Mouse (Mus musculus): Measurements from ENCODE around the gene Wwox. TPM values are rescaled to one million over a fixed set of nuclear protein-coding genes. Genes with fewer than 3 reads are reported as not detected.
"Not testable (repeated sequence)": the region's sequence is repeated elsewhere in the genome, so short reads cannot be mapped to it uniquely, and the experiment has no call there.

Wwox gene
- polyA plus RNA-seq, 1 experiment from 2014 or later: 16.3 TPM

GRCm38 (mm10) chr8:114826991-114827390 lies 387.5 kb downstream of the Wwox start:
- no peaks in the 10 kb centered on the region for H3K9me3 ChIP-seq (replicated peaks; ENCODE audit: low read length)
- 85% methylated on average over 5 of the region's 5 CpGs for WGBS
- H3K4me3 ChIP-seq (replicated peaks; ENCODE audit: low read depth, low read length): no peak overlapping the region
- H3K9ac ChIP-seq (ENCODE audit: low read depth, low read length): no peak overlapping the region
- no peak overlapping the region for H3K27ac ChIP-seq
- TF ChIP-seq CTCF (IDR thresholded peaks at IDR 0.05; ENCODE audit: low read depth): no peak
- H3K36me3 ChIP-seq (ENCODE audit: insufficient read depth, low read length): no peaks in the 10 kb centered on the region
- H3K27me3 ChIP-seq (ENCODE audit: insufficient read depth, low read length): no peaks in the 10 kb centered on the region
- no peak overlapping the region for H3K4me2 ChIP-seq (ENCODE audit: low read length)
- DNase-seq (ENCODE audit: low spot score) (no peak), ATAC-seq (replicated peaks; ENCODE audit: low FRiP score, low read depth) (no peak)
- H3K4me1 ChIP-seq (replicated peaks; ENCODE audit: insufficient read depth, low read length): no peaks in the 10 kb centered on the region

- not testable (repeated sequence) for H3K27me3 ChIP-seq (ENCODE audit: insufficient read depth, low read length); H3K4me2 ChIP-seq (ENCODE audit: low read length); DNase-seq (ENCODE audit: low spot score); ATAC-seq (replicated peaks; ENCODE audit: low FRiP score, low read depth); H3K9ac ChIP-seq (ENCODE audit: low read depth, low read length); H3K9me3 ChIP-seq (replicated peaks; ENCODE audit: low read length); H3K4me1 ChIP-seq (replicated peaks; ENCODE audit: insufficient read depth, low read length); H3K4me3 ChIP-seq (replicated peaks; ENCODE audit: low read depth, low read length); H3K27ac ChIP-seq; H3K36me3 ChIP-seq (ENCODE audit: insufficient read depth, low read length)
- WGBS: 70% methylated on average over 1 of the region's 1 CpGs
These were observed 388.4 kb downstream of the Wwox start for GRCm38 (mm10) chr8:114827810-114828209.

GRCm38 (mm10) chr8:114831595-114831994 lies 392.1 kb downstream of the Wwox start:
- Histone ChIP-seq H3K9me3 (replicated peaks; ENCODE audit: low read length) (no peaks in the 10 kb centered on the region), H3K4me2 (ENCODE audit: low read length) (no peak overlapping the region), H3K4me1 (replicated peaks; ENCODE audit: insufficient read depth, low read length) (no peaks in the 10 kb centered on the region), H3K36me3 (ENCODE audit: insufficient read depth, low read length) (no peaks in the 10 kb centered on the region), H3K27me3 (ENCODE audit: insufficient read depth, low read length) (no peaks in the 10 kb centered on the region), H3K9ac (ENCODE audit: low read depth, low read length) (no peak overlapping the region), H3K4me3 (replicated peaks; ENCODE audit: low read depth, low read length) (no peak overlapping the region), H3K27ac (no peak overlapping the region)
- no peak for DNase-seq (ENCODE audit: low spot score)
- WGBS: 63% methylated on average over 9 of the region's 9 CpGs
- TF ChIP-seq CTCF (IDR thresholded peaks at IDR 0.05; ENCODE audit: low read depth): no peak
- no peak for ATAC-seq (replicated peaks; ENCODE audit: low FRiP score, low read depth)

GRCm38 (mm10) chr8:114832251-114832774 lies 392.9 kb downstream of the Wwox start:
- H3K4me2 ChIP-seq (ENCODE audit: low read length): no peak overlapping the region
- H3K4me3 ChIP-seq (replicated peaks; ENCODE audit: low read depth, low read length): no peak overlapping the region
- DNase-seq (ENCODE audit: low spot score) (no peak), ATAC-seq (replicated peaks; ENCODE audit: low FRiP score, low read depth) (no peak)
- H3K4me1 ChIP-seq (replicated peaks; ENCODE audit: insufficient read depth, low read length): no peaks in the 10 kb centered on the region
- TF ChIP-seq CTCF (IDR thresholded peaks at IDR 0.05; ENCODE audit: low read depth): no peak
- H3K27ac ChIP-seq: no peak overlapping the region
- 61% methylated on average over 8 of the region's 8 CpGs for WGBS
- no peaks in the 10 kb centered on the region for H3K36me3 ChIP-seq (ENCODE audit: insufficient read depth, low read length)
- H3K27me3 ChIP-seq (ENCODE audit: insufficient read depth, low read length): no peaks in the 10 kb centered on the region
- no peaks in the 10 kb centered on the region for H3K9me3 ChIP-seq (replicated peaks; ENCODE audit: low read length)
- no peak overlapping the region for H3K9ac ChIP-seq (ENCODE audit: low read depth, low read length)

GRCm38 (mm10) chr8:114834730-114835129 lies 395.3 kb downstream of the Wwox start:
- no peak overlapping the region for H3K4me3 ChIP-seq (replicated peaks; ENCODE audit: low read depth, low read length)
- H3K4me1 ChIP-seq (replicated peaks; ENCODE audit: insufficient read depth, low read length): no peaks in the 10 kb centered on the region
- DNase-seq (ENCODE audit: low spot score) (no peak), ATAC-seq (replicated peaks; ENCODE audit: low FRiP score, low read depth) (no peak)
- H3K27me3 ChIP-seq (ENCODE audit: insufficient read depth, low read length): no peaks in the 10 kb centered on the region
- no peaks in the 10 kb centered on the region for H3K9me3 ChIP-seq (replicated peaks; ENCODE audit: low read length)
- H3K27ac ChIP-seq: no peak overlapping the region
- H3K9ac ChIP-seq (ENCODE audit: low read depth, low read length): no peak overlapping the region
- TF ChIP-seq CTCF (IDR thresholded peaks at IDR 0.05; ENCODE audit: low read depth): no peak
- WGBS: 46% methylated on average over 15 of the region's 15 CpGs
- no peak overlapping the region for H3K4me2 ChIP-seq (ENCODE audit: low read length)
- H3K36me3 ChIP-seq (ENCODE audit: insufficient read depth, low read length): no peaks in the 10 kb centered on the region

GRCm38 (mm10) chr8:114839998-114840397 lies 400.5 kb downstream of the Wwox start:
- no peaks in the 10 kb centered on the region for H3K36me3 ChIP-seq (ENCODE audit: insufficient read depth, low read length)
- no peaks in the 10 kb centered on the region for H3K9me3 ChIP-seq (replicated peaks; ENCODE audit: low read length)
- WGBS: 76% methylated on average over 10 of the region's 10 CpGs
- no peaks in the 10 kb centered on the region for H3K27me3 ChIP-seq (ENCODE audit: insufficient read depth, low read length)
- TF ChIP-seq CTCF (IDR thresholded peaks at IDR 0.05; ENCODE audit: low read depth): no peak
- H3K4me1 ChIP-seq (replicated peaks; ENCODE audit: insufficient read depth, low read length): no peaks in the 10 kb centered on the region
- H3K4me2 ChIP-seq (ENCODE audit: low read length): no peak overlapping the region
- DNase-seq (ENCODE audit: low spot score) (no peak), ATAC-seq (replicated peaks; ENCODE audit: low FRiP score, low read depth) (no peak)
- no peak overlapping the region for H3K9ac ChIP-seq (ENCODE audit: low read depth, low read length)
- H3K27ac ChIP-seq: no peak overlapping the region
- no peak overlapping the region for H3K4me3 ChIP-seq (replicated peaks; ENCODE audit: low read depth, low read length)

GRCm38 (mm10) chr8:114847666-114848065 lies 408.2 kb downstream of the Wwox start:
- no peak overlapping the region for H3K4me2 ChIP-seq (ENCODE audit: low read length)
- no peaks in the 10 kb centered on the region for H3K36me3 ChIP-seq (ENCODE audit: insufficient read depth, low read length)
- no peaks in the 10 kb centered on the region for H3K9me3 ChIP-seq (replicated peaks; ENCODE audit: low read length)
- no peak for TF ChIP-seq CTCF (IDR thresholded peaks at IDR 0.05; ENCODE audit: low read depth)
- ATAC-seq (replicated peaks; ENCODE audit: low FRiP score, low read depth): no peak
- 95% methylated on average over 7 of the region's 7 CpGs for WGBS
- no peak overlapping the region for H3K27ac ChIP-seq
- DNase-seq (ENCODE audit: low spot score): no peak
- H3K4me1 ChIP-seq (replicated peaks; ENCODE audit: insufficient read depth, low read length): no peaks in the 10 kb centered on the region
- H3K27me3 ChIP-seq (ENCODE audit: insufficient read depth, low read length): no peaks in the 10 kb centered on the region
- H3K4me3 ChIP-seq (replicated peaks; ENCODE audit: low read depth, low read length): no peak overlapping the region
- H3K9ac ChIP-seq (ENCODE audit: low read depth, low read length): no peak overlapping the region

Data from kidney, postnatal 0 days (tissue).